In the genomic region with DNA sequence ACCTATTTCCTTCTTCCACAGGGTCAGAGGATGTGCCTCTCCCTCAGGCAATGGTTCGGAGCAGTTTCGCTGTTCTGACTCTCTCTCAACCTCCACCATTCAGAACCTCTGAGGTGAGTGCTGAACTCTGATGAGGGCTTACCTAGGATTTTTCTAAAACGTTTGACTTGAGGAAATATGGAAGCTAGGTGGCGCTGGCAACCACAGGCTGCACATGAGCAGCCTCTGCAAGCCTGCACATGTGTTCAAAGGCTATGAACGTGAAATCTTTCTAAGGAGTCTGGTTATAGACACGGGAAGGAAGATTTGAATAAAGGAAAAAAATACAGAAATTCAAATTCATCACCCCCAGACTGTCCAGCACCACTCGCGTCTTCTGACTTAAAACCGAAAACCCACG, we compare ENCODE assay signal across 8 mouse cellular contexts.
DNase-seq lines count a peak whose midpoint lies in the region; ATAC-seq and TF ChIP-seq lines count a peak whose summit lies in the region.

No protein-coding gene starts in this region.

- peak; percentile 48; the same call in 1 of the 2 replicates for ATAC-seq in midbrain, embryonic 11.5 days (ENCODE audit: low FRiP score)
- no peak; the same call in 1 of the 2 replicates for ATAC-seq in midbrain, embryonic 16.5 days
- ATAC-seq in forebrain, embryonic 13.5 days, result peak; percentile 65

- TF ChIP-seq POLR2A in olfactory bulb, adult 2 months (IDR thresholded peaks at IDR 0.05; ENCODE audit: insufficient read depth, low read depth, low read length), result no peak

- H3K9me3 ChIP-seq in midbrain, embryonic 11.5 days (ENCODE audit: control insufficient read depth, low read length), result no peaks in the 10 kb centered on the region
- no peaks in the 10 kb centered on the region for H3K9me3 ChIP-seq in midbrain, embryonic 16.5 days (replicated peaks; ENCODE audit: control insufficient read depth, low read length, poor library complexity, severe bottlenecking)
- no peaks in the 10 kb centered on the region for H3K9me3 ChIP-seq in forebrain, embryonic 13.5 days (replicated peaks)

- no peaks in the 10 kb centered on the region for H3K4me1 ChIP-seq in midbrain, embryonic 11.5 days (ENCODE audit: control insufficient read depth, insufficient read depth, low read length)
- no peaks in the 10 kb centered on the region for H3K4me1 ChIP-seq in midbrain, embryonic 16.5 days (ENCODE audit: control insufficient read depth, insufficient read depth, low read length)
- H3K4me1 ChIP-seq in forebrain, embryonic 13.5 days, result no peaks in the 10 kb centered on the region
- H3K4me1 ChIP-seq in olfactory bulb, adult 2 months (ENCODE audit: control insufficient read depth, insufficient read depth, low read length), result no peaks in the 10 kb centered on the region

- no peak overlapping the region for H3K27ac ChIP-seq in midbrain, embryonic 11.5 days (ENCODE audit: low read depth, low read length)
- H3K27ac ChIP-seq in midbrain, embryonic 16.5 days (ENCODE audit: low read length), result no peak overlapping the region
- no peak overlapping the region for H3K27ac ChIP-seq in forebrain, embryonic 13.5 days
- H3K27ac ChIP-seq in olfactory bulb, adult 2 months (ENCODE audit: insufficient read depth, low read depth, low read length), result no peak overlapping the region

- intact Hi-C loops in left cerebral cortex, postnatal 36 days (cut with DNase I), result loop anchor here (2.0 to 5.0 kb wide), 3 partner anchors 470 to 950 kb away; a partner anchor contains a TSS

- no peaks in the 10 kb centered on the region for H3K36me3 ChIP-seq in midbrain, embryonic 11.5 days (ENCODE audit: control insufficient read depth, insufficient read depth, low read length)
- H3K36me3 ChIP-seq in midbrain, embryonic 16.5 days (ENCODE audit: control insufficient read depth, insufficient read depth, low read length), result no peaks in the 10 kb centered on the region
- no peaks in the 10 kb centered on the region for H3K36me3 ChIP-seq in forebrain, embryonic 13.5 days (ENCODE audit: poor library complexity, severe bottlenecking)

- H3K4me2 ChIP-seq in midbrain, embryonic 11.5 days, result no peak overlapping the region
- no peak overlapping the region for H3K4me2 ChIP-seq in midbrain, embryonic 16.5 days (ENCODE audit: low read length)
- H3K4me2 ChIP-seq in forebrain, embryonic 13.5 days, result no peak overlapping the region

- TF ChIP-seq CTCF in olfactory bulb, adult 2 months (IDR thresholded peaks at IDR 0.05; ENCODE audit: insufficient read depth, low read depth, low read length), result peak; percentile 49; the same call in 1 of the 2 replicates

- H3K9ac ChIP-seq in midbrain, embryonic 11.5 days (ENCODE audit: low read length), result no peak overlapping the region
- no peak overlapping the region for H3K9ac ChIP-seq in midbrain, embryonic 16.5 days (ENCODE audit: low read depth, low read length)
- no peak overlapping the region for H3K9ac ChIP-seq in forebrain, embryonic 13.5 days

- WGBS in midbrain, embryonic 11.5 days, result 59% methylated on average over 10 of the region's 10 CpGs
- WGBS in midbrain, embryonic 16.5 days, result 58% methylated on average over 10 of the region's 10 CpGs
- 54% methylated on average over 10 of the region's 10 CpGs for WGBS in forebrain, embryonic 13.5 days
- 52% methylated on average over 10 of the region's 10 CpGs for WGBS in olfactory bulb, adult 2 months

- H3K27me3 ChIP-seq in midbrain, embryonic 11.5 days (ENCODE audit: control insufficient read depth, insufficient read depth, low read length), result no peaks in the 10 kb centered on the region
- no peaks in the 10 kb centered on the region for H3K27me3 ChIP-seq in midbrain, embryonic 16.5 days (ENCODE audit: control insufficient read depth, insufficient read depth, low read depth, low read length)
- no peaks in the 10 kb centered on the region for H3K27me3 ChIP-seq in forebrain, embryonic 13.5 days

- no peak overlapping the region for H3K4me3 ChIP-seq in midbrain, embryonic 11.5 days (ENCODE audit: low read depth, low read length)
- no peak overlapping the region for H3K4me3 ChIP-seq in midbrain, embryonic 16.5 days (ENCODE audit: low read depth, low read length)
- H3K4me3 ChIP-seq in forebrain, embryonic 13.5 days, result no peak overlapping the region
- H3K4me3 ChIP-seq in olfactory bulb, adult 2 months (ENCODE audit: insufficient read depth, low read depth, low read length), result no peak overlapping the region

- no peak for DNase-seq in midbrain, embryonic 11.5 days (ENCODE audit: low spot score, missing footprints)
- DNase-seq in adrenal gland, postnatal 25 days, result peak; percentile 32
- DNase-seq in kidney, adult 18-20 months, result peak; percentile 57
- peak; percentile 27 to 40 for DNase-seq in left cerebral cortex, postnatal 36 days (ENCODE audit: low spot score in 2 of 2)
- DNase-seq in yolk sac, embryonic 10.5 days (ENCODE audit: low spot score), result no peak

Comparison
In these comparisons a context has a peak if more than half of its experiments do, and no peak if none do; other contexts are left out.
1. DNase-seq: peak in adrenal gland, postnatal 25 days (single experiment), kidney, adult 18-20 months (single experiment) and left cerebral cortex, postnatal 36 days (2 of 2); none in midbrain, embryonic 11.5 days (single experiment) and yolk sac, embryonic 10.5 days (single experiment).